Mouse (Mus musculus) cortical plate, adult 2 months (tissue): ENCODE data around the gene Lasp1. TPM values are rescaled to one million over a fixed set of nuclear protein-coding genes. Genes with fewer than 3 reads are reported as not detected.

Experiments used
- H3K27ac ChIP-seq: fragments of 200-500 bp; 2 replicates; pipeline ENCODE4 v1.5.1; 2012; ENCODE audit warnings: low read length, control low read depth, inconsistent platforms; ENCODE audit not compliant: insufficient read depth
- H3K4me1 ChIP-seq: fragments of 200-500 bp; 2 replicates; pipeline ENCODE4 v1.6.1; 2011; ENCODE audit warnings: low read length; ENCODE audit not compliant: control insufficient read depth, insufficient read depth
- H3K4me3 ChIP-seq: fragments of 200-500 bp; 2 replicates; pipeline ENCODE4 v1.5.1; 2011; ENCODE audit warnings: mild to moderate bottlenecking, low read length, control low read depth; ENCODE audit not compliant: insufficient read depth
- CTCF ChIP-seq: fragments of 200-500 bp; IDR thresholded peaks from 2 replicates; pipeline ENCODE4 v1.5.1; 2011; ENCODE audit warnings: mild to moderate bottlenecking, control low read depth, low read length; ENCODE audit not compliant: insufficient read depth; ENCODE audit errors: extremely low read depth
- POLR2A ChIP-seq: fragments of 200-500 bp; IDR thresholded peaks from 2 replicates; pipeline ENCODE4 v1.6.1; 2011; ENCODE audit warnings: mild to moderate bottlenecking, low read length, control low read depth; ENCODE audit not compliant: insufficient read depth; ENCODE audit errors: extremely low read depth
- polyA plus RNA-seq: library from polyadenylated mRNA; depleted of rRNA; stranded (reverse); fragments of >200 nt; gene quantifications from 2 replicates; pipeline ENCODE4 v1.2.3, GENCODE M21; 2012; rRNA removed

The Lasp1 gene
- polyA plus RNA-seq, 1 experiment, result 130 TPM

- no peak overlapping the region for H3K4me3 ChIP-seq
- H3K27ac ChIP-seq, result no peak overlapping the region
- no peaks in the 10 kb centered on the region; the same call in 1 of the 2 replicates for H3K4me1 ChIP-seq
- TF ChIP-seq POLR2A (no peak), CTCF (no peak)
Measured at GRCm38 (mm10) chr11:97874396-97874795, 75.6 kb downstream of the Lasp1 start.

GRCm38 (mm10) chr11:97877341-97877740 is 78.5 kb downstream of the Lasp1 start:
- Histone ChIP-seq H3K4me1 (no peaks in the 10 kb centered on the region; the same call in 1 of the 2 replicates), H3K4me3 (no peak overlapping the region), H3K27ac (no peak overlapping the region)
- TF ChIP-seq CTCF (no peak), POLR2A (no peak)

GRCm38 (mm10) chr11:97880362-97880761 is 81.6 kb downstream of the Lasp1 start:
- no peaks in the 10 kb centered on the region for H3K4me1 ChIP-seq
- H3K27ac ChIP-seq, result no peak overlapping the region
- no peak for TF ChIP-seq POLR2A
- TF ChIP-seq CTCF, result no peak
- no peak overlapping the region for H3K4me3 ChIP-seq

- no peak for TF ChIP-seq CTCF
- no peak for TF ChIP-seq POLR2A
- H3K4me1 ChIP-seq, result no peaks in the 10 kb centered on the region
- no peak overlapping the region for H3K27ac ChIP-seq
- peak overlapping the region; percentile 40 for H3K4me3 ChIP-seq
Measured at GRCm38 (mm10) chr11:97883542-97883917, 84.7 kb downstream of the Lasp1 start.

DNA sequence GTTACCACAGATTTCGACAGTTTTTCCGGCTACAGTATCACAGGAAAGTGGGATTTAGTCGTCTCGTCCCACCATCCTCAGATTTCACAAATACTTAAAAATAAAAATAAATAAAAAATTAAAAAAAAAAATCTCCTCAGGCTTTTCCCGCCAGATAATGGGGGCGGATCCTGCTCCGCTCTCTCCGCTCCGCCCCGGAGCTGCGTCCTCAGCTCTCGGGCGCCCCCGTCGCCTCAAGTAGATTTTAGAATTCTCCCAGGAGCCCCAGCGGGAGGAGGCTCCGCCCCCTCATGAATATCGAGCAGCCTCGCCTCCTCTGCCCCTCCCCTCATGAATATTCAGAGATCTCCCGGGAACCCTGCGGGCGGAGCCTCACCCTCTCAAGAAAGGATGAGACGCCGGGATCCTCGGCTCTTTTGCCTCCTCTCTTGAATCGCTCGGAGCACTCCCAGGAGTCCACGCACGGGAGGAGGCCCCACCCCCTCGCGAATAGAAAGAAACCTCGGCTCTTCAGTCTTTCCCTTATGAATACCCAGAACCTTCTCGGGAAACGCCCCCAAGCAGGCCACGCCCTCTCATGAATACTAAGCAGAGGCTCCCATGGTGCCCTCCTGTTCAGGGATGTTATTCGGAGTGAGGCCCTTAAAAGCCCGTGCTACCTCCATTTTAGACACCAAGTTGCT is 85.3 kb downstream of the Lasp1 start, which contains the start of gene Fbxo47:
Gene Fbxo47 (minus strand): TSS at position 237 of the 683 bp plus-strand sequence.
- H3K27ac ChIP-seq, result 0 out of 2 replicates have a peak within 1 kb of the TSS, but pooled peaks have one; percentile 27
- TF ChIP-seq CTCF, result peak; percentile 32; the same call in 1 of the 2 replicates
- no peak; the same call in 1 of the 2 replicates for TF ChIP-seq POLR2A
- no peaks in the 10 kb centered on the region for H3K4me1 ChIP-seq
- peak within 1 kb of the TSS; percentile 40 for H3K4me3 ChIP-seq

GRCm38 (mm10) chr11:97884601-97885185 is 85.9 kb downstream of the Lasp1 start:
- H3K4me3 ChIP-seq, result peak overlapping the region; percentile 40
- H3K27ac ChIP-seq, result no peak overlapping the region
- no peaks in the 10 kb centered on the region for H3K4me1 ChIP-seq
- no peak for TF ChIP-seq CTCF
- no peak for TF ChIP-seq POLR2A

DNA sequence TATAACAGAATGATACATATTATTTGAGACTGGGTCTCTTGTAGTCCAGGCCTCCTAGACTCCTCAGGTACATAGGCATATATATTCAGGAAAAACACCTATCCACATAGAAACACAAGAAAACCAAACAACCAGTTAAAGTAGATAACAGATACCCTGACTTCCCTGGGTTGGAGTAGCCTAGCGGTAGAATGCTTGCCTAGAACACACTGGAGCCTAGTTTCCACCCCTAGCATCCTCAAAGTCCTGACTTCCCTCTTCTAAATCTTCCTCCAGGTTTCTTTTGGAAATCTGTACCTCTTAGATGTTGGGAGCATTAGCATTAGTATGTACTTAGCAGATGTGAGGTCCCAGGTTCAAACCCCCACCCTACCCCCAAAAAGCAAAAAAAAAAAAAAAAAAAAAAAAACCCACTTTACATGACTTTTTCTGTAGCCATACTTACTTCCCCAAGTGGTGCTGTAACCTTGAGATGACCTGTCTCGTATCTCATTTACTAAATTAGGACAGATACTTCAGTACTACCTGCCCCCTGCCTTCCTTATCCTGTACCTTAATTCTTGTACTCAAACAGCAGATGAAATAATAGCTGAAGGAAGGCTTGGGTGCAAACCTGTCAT is 86.6 kb downstream of the Lasp1 start:
- Histone ChIP-seq H3K27ac (no peak overlapping the region), H3K4me1 (no peaks in the 10 kb centered on the region), H3K4me3 (no peak overlapping the region)
- TF ChIP-seq CTCF, result no peak

Other genes with a start within 250 kb of the Lasp1 start
- gene Srcin1, start 222.8 kb upstream of the Lasp1 start, polyA plus RNA-seq, result 141 and 146 TPM in 2 replicates
- gene Epop, start 169.3 kb upstream of the Lasp1 start, polyA plus RNA-seq, result 89.5 and 95.2 TPM in 2 replicates
- 78.5 and 83.4 TPM in 2 replicates for gene Mllt6, start 135.6 kb upstream of the Lasp1 start, polyA plus RNA-seq
- gene Cisd3, start 113.2 kb upstream of the Lasp1 start, polyA plus RNA-seq, result 59.9 and 65.5 TPM in 2 replicates
- gene Pcgf2, start 98.5 kb upstream of the Lasp1 start, polyA plus RNA-seq, result 64.1 and 72.2 TPM in 2 replicates
- gene Psmb3, start 95.6 kb upstream of the Lasp1 start, polyA plus RNA-seq, result 249 and 256 TPM in 2 replicates
- 64.7 and 67.2 TPM in 2 replicates for gene Pip4k2b, start 54.3 kb upstream of the Lasp1 start, polyA plus RNA-seq
- 16.4 TPM in 2 replicates for gene Cwc25, start 32.4 kb upstream of the Lasp1 start, polyA plus RNA-seq
- 0.76 and 1.6 TPM in 2 replicates for gene 1700001P01Rik, start 23.1 kb upstream of the Lasp1 start, polyA plus RNA-seq
- 287 and 301 TPM in 2 replicates for gene Rpl23, start 16.6 kb upstream of the Lasp1 start, polyA plus RNA-seq
- gene B230217C12Rik, start 41.8 kb downstream of the Lasp1 start, polyA plus RNA-seq, result 122 and 130 TPM in 2 replicates
- 1.3 and 1.6 TPM in 2 replicates for gene Fbxo47, start 85.2 kb downstream of the Lasp1 start, polyA plus RNA-seq
- gene Plxdc1, start 187.4 kb downstream of the Lasp1 start, polyA plus RNA-seq, result 28.6 and 29.2 TPM in 2 replicates
- 2.2 and 2.6 TPM in 2 replicates for gene Arl5c, start 197.2 kb downstream of the Lasp1 start, polyA plus RNA-seq
- gene Cacnb1, start 224.0 kb downstream of the Lasp1 start, polyA plus RNA-seq, result 114 and 117 TPM in 2 replicates
- gene Rpl19, start 227.7 kb downstream of the Lasp1 start, polyA plus RNA-seq, result 880 and 901 TPM in 2 replicates